Mouse (Mus musculus) embryonic facial prominence, embryonic 12.5 days (tissue): ENCODE results near the gene H2-DMb1. TPM values are rescaled to one million over a fixed set of nuclear protein-coding genes. Genes with fewer than 3 reads are reported as not detected.

Source experiments
- ATAC-seq: fragments of 200-750 bp; cut with Nextera tagmentation; 2 replicates; pipeline ENCODE4 v1.8.0; 2017; ENCODE audit not compliant: insufficient number of reproducible peaks, insufficient read depth, low FRiP score, low TSS enrichment
- H3K27ac ChIP-seq: fragments of 300-500 bp; sonication (generic); 2 replicates; pipeline ENCODE4 v1.5.1; 2016; ENCODE audit warnings: mild to moderate bottlenecking
- H3K27me3 ChIP-seq: fragments of 300-500 bp; sonication (generic); 2 replicates; pipeline ENCODE4 v1.6.1; 2016; ENCODE audit warnings: mild to moderate bottlenecking, moderate library complexity
- H3K36me3 ChIP-seq: fragments of 300-500 bp; sonication (generic); 2 replicates; pipeline ENCODE4 v1.6.1; 2016; ENCODE audit warnings: mild to moderate bottlenecking
- H3K4me1 ChIP-seq: fragments of 300-500 bp; sonication (generic); 2 replicates; pipeline ENCODE4 v1.6.1; 2016
- H3K4me2 ChIP-seq: fragments of 300-500 bp; sonication (generic); replicated peaks from 2 replicates; pipeline ENCODE4 v1.6.1; 2016; ENCODE audit warnings: mild to moderate bottlenecking, moderate library complexity
- H3K4me3 ChIP-seq: fragments of 300-500 bp; sonication (generic); 2 replicates; pipeline ENCODE4 v1.5.1; 2016; ENCODE audit warnings: mild to moderate bottlenecking
- H3K9ac ChIP-seq: fragments of 300-500 bp; sonication (generic); 2 replicates; pipeline ENCODE4 v1.6.1; 2016; ENCODE audit warnings: mild to moderate bottlenecking, moderate library complexity
- H3K9me3 ChIP-seq: fragments of 300-500 bp; sonication (generic); 2 replicates; pipeline ENCODE4 v1.6.1; 2016; ENCODE audit warnings: mild to moderate bottlenecking, moderate library complexity
- WGBS: fragments of 180-500 bp; shearing (Covaris S2); methylation state at CpG from one replicate; pipeline ENCODE4 v1.1.7; 2016; 5-methylcytosine and 5-hydroxymethylcytosine counted together
- polyA plus RNA-seq: library from polyadenylated mRNA; unstranded; fragments of >200 nt; fragmentation: Nextera tagmentation; extraction: Ambion mirVana; gene quantifications from 2 replicates; pipeline ENCODE4 v1.2.1, GENCODE M21; 2016

H2-DMb1 gene
- polyA plus RNA-seq, 1 experiment from 2014 or later, result 2.0 TPM

GRCm38 (mm10) chr17:34186885-34187260 lies 34.0 kb downstream of the H2-DMb1 start:
- H3K9ac ChIP-seq, result peak overlapping the region; percentile 39; the same call in 1 of the 2 replicates
- no peaks in the 10 kb centered on the region for H3K9me3 ChIP-seq
- H3K27ac ChIP-seq, result no peak overlapping the region
- WGBS, result 3% methylated on average over 14 of the region's 14 CpGs
- H3K4me1 ChIP-seq, result peaks cover 14% of the 10 kb centered on the region; the same call in 1 of the 2 replicates
- H3K36me3 ChIP-seq, result no peaks in the 10 kb centered on the region
- H3K4me3 ChIP-seq, result peak overlapping the region; percentile 47
- no peak; the same call in 1 of the 2 replicates for ATAC-seq
- H3K27me3 ChIP-seq, result peaks cover 73% of the 10 kb centered on the region
- H3K4me2 ChIP-seq, result peak overlapping the region; percentile 86

GRCm38 (mm10) chr17:34187261-34187916 lies 34.5 kb downstream of the H2-DMb1 start, which contains the start of the genes Tap1 and Psmb9:
Gene Tap1, plus strand, starts transcription at chr17:34187553.
Gene Psmb9, minus strand, starts transcription at chr17:34187764.
- peak within 1 kb of the TSS; percentile 47 for H3K4me3 ChIP-seq
- H3K9me3 ChIP-seq, result no peaks in the 10 kb centered on the region
- H3K36me3 ChIP-seq, result no peaks in the 10 kb centered on the region
- peaks cover 78% of the 10 kb centered on the region for H3K27me3 ChIP-seq
- H3K27ac ChIP-seq, result no peak within 1 kb of the TSS; the same call in 1 of the 2 replicates
- under 1% methylated on average over 46 of the region's 46 CpGs for WGBS
- peak within 1 kb of the TSS; percentile 86 for H3K4me2 ChIP-seq
- peak within 1 kb of the TSS; percentile 63 for H3K9ac ChIP-seq
- H3K4me1 ChIP-seq, result peaks cover 14% of the 10 kb centered on the region; the same call in 1 of the 2 replicates
- ATAC-seq, result peak; percentile 94

GRCm38 (mm10) chr17:34188010-34188409 lies 35.1 kb downstream of the H2-DMb1 start:
- Histone ChIP-seq H3K9me3 (no peaks in the 10 kb centered on the region), H3K9ac (peak overlapping the region; percentile 63), H3K27ac (no peak overlapping the region), H3K36me3 (no peaks in the 10 kb centered on the region), H3K4me3 (peak overlapping the region; percentile 47), H3K4me1 (peaks cover 14% of the 10 kb centered on the region; the same call in 1 of the 2 replicates), H3K27me3 (peaks cover 78% of the 10 kb centered on the region), H3K4me2 (peak overlapping the region; percentile 86)
- peak; percentile 17; the same call in 1 of the 2 replicates for ATAC-seq
- WGBS, result 3% methylated on average over 20 of the region's 20 CpGs

- no peaks in the 10 kb centered on the region for H3K9me3 ChIP-seq
- H3K4me3 ChIP-seq, result no peak overlapping the region
- no peak overlapping the region for H3K9ac ChIP-seq
- peaks cover 14% of the 10 kb centered on the region; the same call in 1 of the 2 replicates for H3K4me1 ChIP-seq
- H3K27ac ChIP-seq, result no peak overlapping the region
- H3K4me2 ChIP-seq, result no peak overlapping the region
- ATAC-seq, result no peak
- no peaks in the 10 kb centered on the region for H3K36me3 ChIP-seq
- whole genome bisulfite sequencing, result 62% methylated on average over 6 of the region's 6 CpGs
- peaks cover 79% of the 10 kb centered on the region for H3K27me3 ChIP-seq
These were observed 36.1 kb downstream of the H2-DMb1 start for GRCm38 (mm10) chr17:34188986-34189385.

- no peak for ATAC-seq
- Histone ChIP-seq H3K9me3 (no peaks in the 10 kb centered on the region), H3K4me3 (no peak overlapping the region), H3K4me2 (0 out of 2 replicates have a peak overlapping the region, but pooled peaks have one; percentile 2), H3K36me3 (no peaks in the 10 kb centered on the region), H3K27ac (no peak overlapping the region), H3K27me3 (peaks cover 95% of the 10 kb centered on the region), H3K9ac (no peak overlapping the region), H3K4me1 (peaks cover 8% of the 10 kb centered on the region; the same call in 1 of the 2 replicates)
- 22% methylated on average over 16 of the region's 16 CpGs for WGBS
These were observed 40.0 kb downstream of the H2-DMb1 start for GRCm38 (mm10) chr17:34192852-34193251.

- 55% methylated on average over 8 of the region's 8 CpGs for WGBS
- H3K36me3 ChIP-seq, result no peaks in the 10 kb centered on the region
- H3K4me1 ChIP-seq, result peaks cover 9% of the 10 kb centered on the region
- no peak overlapping the region for H3K9ac ChIP-seq
- H3K9me3 ChIP-seq, result no peaks in the 10 kb centered on the region
- H3K27ac ChIP-seq, result no peak overlapping the region
- H3K27me3 ChIP-seq, result peaks cover 96% of the 10 kb centered on the region
- H3K4me2 ChIP-seq, result no peak overlapping the region
- no peak overlapping the region for H3K4me3 ChIP-seq
- ATAC-seq, result no peak
These were observed 40.6 kb downstream of the H2-DMb1 start for GRCm38 (mm10) chr17:34193468-34193867.

- no peak overlapping the region for H3K27ac ChIP-seq
- no peak overlapping the region for H3K9ac ChIP-seq
- ATAC-seq, result no peak
- 95% methylated on average over 4 of the region's 4 CpGs for WGBS
- no peaks in the 10 kb centered on the region for H3K36me3 ChIP-seq
- peaks cover 9% of the 10 kb centered on the region for H3K4me1 ChIP-seq
- H3K27me3 ChIP-seq, result peaks cover 97% of the 10 kb centered on the region
- no peaks in the 10 kb centered on the region for H3K9me3 ChIP-seq
- no peak overlapping the region for H3K4me2 ChIP-seq
- no peak overlapping the region for H3K4me3 ChIP-seq
These were observed 41.9 kb downstream of the H2-DMb1 start for GRCm38 (mm10) chr17:34194723-34195122.

- H3K4me3 ChIP-seq, result no peak overlapping the region
- peaks cover 96% of the 10 kb centered on the region for H3K27me3 ChIP-seq
- no peaks in the 10 kb centered on the region for H3K36me3 ChIP-seq
- no peaks in the 10 kb centered on the region for H3K9me3 ChIP-seq
- no peak overlapping the region for H3K9ac ChIP-seq
- no peak overlapping the region for H3K27ac ChIP-seq
- ATAC-seq, result no peak
- no peak overlapping the region for H3K4me2 ChIP-seq
- peaks cover 9% of the 10 kb centered on the region for H3K4me1 ChIP-seq
- 29% methylated on average over 12 of the region's 12 CpGs for WGBS
These were observed 43.6 kb downstream of the H2-DMb1 start for GRCm38 (mm10) chr17:34196491-34196890.

GRCm38 (mm10) chr17:34196941-34197894 lies 44.3 kb downstream of the H2-DMb1 start, which contains the start of gene Psmb8:
Gene Psmb8, plus strand, starts transcription at chr17:34197721.
- ATAC-seq, result 0 out of 2 replicates have a peak, but pooled peaks have one; percentile 48
- Histone ChIP-seq H3K27ac (no peak within 1 kb of the TSS), H3K4me1 (peaks cover 9% of the 10 kb centered on the region), H3K9me3 (no peaks in the 10 kb centered on the region), H3K9ac (no peak within 1 kb of the TSS), H3K4me3 (peak within 1 kb of the TSS; percentile 32), H3K36me3 (no peaks in the 10 kb centered on the region), H3K4me2 (peak within 1 kb of the TSS; percentile 58), H3K27me3 (peaks cover 89% of the 10 kb centered on the region)
- WGBS, result 4% methylated on average over 41 of the region's 41 CpGs

GRCm38 (mm10) chr17:34197904-34198520 lies 45.1 kb downstream of the H2-DMb1 start:
- Histone ChIP-seq H3K4me1 (peaks cover 9% of the 10 kb centered on the region), H3K36me3 (no peaks in the 10 kb centered on the region), H3K4me2 (peak overlapping the region; percentile 58), H3K9me3 (no peaks in the 10 kb centered on the region), H3K27ac (no peak overlapping the region), H3K9ac (no peak overlapping the region), H3K4me3 (peak overlapping the region; percentile 32), H3K27me3 (peaks cover 84% of the 10 kb centered on the region)
- WGBS, result 2% methylated on average over 32 of the region's 32 CpGs
- no peak for ATAC-seq

- WGBS, result 4% methylated on average over 11 of the region's 11 CpGs
These were observed 45.6 kb downstream of the H2-DMb1 start for GRCm38 (mm10) chr17:34198521-34198912.

More at GRCm38 (mm10) chr17:34198521-34198912, 45.6 kb downstream of the H2-DMb1 start:
- ATAC-seq, result no peak
- Histone ChIP-seq H3K9me3 (no peaks in the 10 kb centered on the region), H3K27me3 (peaks cover 84% of the 10 kb centered on the region), H3K36me3 (no peaks in the 10 kb centered on the region), H3K27ac (no peak overlapping the region), H3K4me2 (peak overlapping the region; percentile 58), H3K4me3 (peak overlapping the region; percentile 32), H3K4me1 (peaks cover 9% of the 10 kb centered on the region), H3K9ac (no peak overlapping the region)
